Mouse (Mus musculus) heart, embryonic 14.5 days (tissue): ENCODE measurements around the gene Gm4131. TPM values are rescaled to one million over a fixed set of nuclear protein-coding genes. Genes with fewer than 3 reads are reported as not detected.

ENCODE experiments used
- ATAC-seq: fragments of 200-750 bp; cut with Nextera tagmentation; 2 replicates; pipeline ENCODE4 v1.8.0; 2017; ENCODE audit warnings: low read depth, moderate TSS enrichment; ENCODE audit not compliant: insufficient number of reproducible peaks, insufficient read depth, low FRiP score
- H3K27ac ChIP-seq, 2 experiments: fragments of 200-500 bp in 1 of 2; fragments of 300-500 bp in 1 of 2; sonication (generic) in 1 of 2; replicated peaks in 1 of 2; 2 replicates each; pipeline ENCODE4 v1.5.1; 2012 to 2014; ENCODE audit warnings: low read depth in 2 of 2, low read length in 2 of 2, control low read depth in 1 of 2, mild to moderate bottlenecking in 1 of 2, mixed read lengths in 1 of 2; ENCODE audit not compliant: control insufficient read depth in 1 of 2, insufficient read depth in 1 of 2
- H3K27me3 ChIP-seq: fragments of 300-500 bp; sonication (generic); 2 replicates; pipeline ENCODE4 v1.6.1; 2014; ENCODE audit warnings: mild to moderate bottlenecking, low read length, control low read depth; ENCODE audit not compliant: control insufficient read depth, insufficient read depth
- H3K36me3 ChIP-seq: fragments of 300-500 bp; sonication (generic); 2 replicates; pipeline ENCODE4 v1.6.1; 2014; ENCODE audit warnings: mild to moderate bottlenecking, control low read depth, low read length, mixed read lengths; ENCODE audit not compliant: control insufficient read depth, insufficient read depth
- H3K4me1 ChIP-seq, 2 experiments: fragments of 200-500 bp in 1 of 2; fragments of 300-500 bp in 1 of 2; sonication (generic) in 1 of 2; 2 replicates each; pipeline ENCODE4 v1.6.1; 2012 to 2014; ENCODE audit warnings: low read length in 2 of 2, control low read depth in 1 of 2, mixed read lengths in 1 of 2; ENCODE audit not compliant: control insufficient read depth in 2 of 2, insufficient read depth in 2 of 2
- H3K4me2 ChIP-seq: fragments of 300-500 bp; sonication (generic); 2 replicates; pipeline ENCODE4 v1.6.1; 2014; ENCODE audit warnings: mild to moderate bottlenecking, low read length
- H3K4me3 ChIP-seq, 2 experiments: fragments of 200-500 bp in 1 of 2; fragments of 300-500 bp in 1 of 2; sonication (generic) in 1 of 2; 2 replicates each; pipeline ENCODE4 v1.5.1; 2012 to 2014; ENCODE audit warnings: low read length in 2 of 2, mild to moderate bottlenecking in 2 of 2, control low read depth in 1 of 2, low read depth in 1 of 2, moderate library complexity in 1 of 2; ENCODE audit not compliant: control insufficient read depth in 1 of 2, insufficient read depth in 1 of 2
- H3K9ac ChIP-seq: fragments of 300-500 bp; sonication (generic); 2 replicates; pipeline ENCODE4 v1.6.1; 2014; ENCODE audit warnings: mild to moderate bottlenecking, low read length
- H3K9me3 ChIP-seq: fragments of 300-500 bp; sonication (generic); 2 replicates; pipeline ENCODE4 v1.6.1; 2016; ENCODE audit warnings: low read length, control low read depth; ENCODE audit not compliant: control insufficient read depth
- WGBS: fragments of 180-500 bp; shearing (Covaris S2); extraction: QIAGEN DNeasy Blood & Tissue Kit; methylation state at CpG from one replicate; pipeline ENCODE4 v1.1.7; 2014; 5-methylcytosine and 5-hydroxymethylcytosine counted together
- polyA plus RNA-seq: library from polyadenylated mRNA; unstranded; fragments of >200 nt; fragmentation: Nextera tagmentation; extraction: Ambion mirVana; gene quantifications from 2 replicates; pipeline ENCODE4 v1.2.1, GENCODE M21; 2014

The Gm4131 gene
- polyA plus RNA-seq, 1 experiment from 2014 or later: not detected

DNA sequence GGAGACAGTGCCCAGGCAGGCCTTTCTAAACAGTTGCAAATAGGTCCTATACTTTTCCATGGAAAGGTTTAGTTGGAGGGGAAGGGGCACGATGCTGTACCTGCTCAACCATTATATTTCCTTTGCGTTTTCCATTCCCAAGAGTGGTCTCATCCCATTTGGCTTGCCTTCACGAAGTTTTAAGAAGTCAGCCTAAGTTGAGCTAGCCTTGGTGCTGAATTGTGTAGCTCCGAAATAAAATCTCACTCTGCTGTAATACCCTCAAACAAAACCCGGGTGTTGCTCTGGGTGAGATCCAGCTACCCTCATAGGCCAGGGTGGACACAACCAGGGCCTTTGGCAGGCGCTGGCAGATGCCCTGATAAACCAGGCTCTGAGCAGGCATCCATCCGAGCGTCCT lies 85.3 kb downstream of the Gm4131 start:
- Histone ChIP-seq H3K9me3 (no peaks in the 10 kb centered on the region), H3K27me3 (peaks cover 5% of the 10 kb centered on the region; the same call in 1 of the 2 replicates), H3K4me1 (no peaks in the 10 kb centered on the region), H3K27ac (no peak overlapping the region), H3K4me2 (no peak overlapping the region), H3K9ac (no peak overlapping the region), H3K4me3 (no peak overlapping the region), H3K36me3 (no peaks in the 10 kb centered on the region)
- WGBS: 32% methylated on average over 8 of the region's 8 CpGs
- no peak for ATAC-seq

DNA sequence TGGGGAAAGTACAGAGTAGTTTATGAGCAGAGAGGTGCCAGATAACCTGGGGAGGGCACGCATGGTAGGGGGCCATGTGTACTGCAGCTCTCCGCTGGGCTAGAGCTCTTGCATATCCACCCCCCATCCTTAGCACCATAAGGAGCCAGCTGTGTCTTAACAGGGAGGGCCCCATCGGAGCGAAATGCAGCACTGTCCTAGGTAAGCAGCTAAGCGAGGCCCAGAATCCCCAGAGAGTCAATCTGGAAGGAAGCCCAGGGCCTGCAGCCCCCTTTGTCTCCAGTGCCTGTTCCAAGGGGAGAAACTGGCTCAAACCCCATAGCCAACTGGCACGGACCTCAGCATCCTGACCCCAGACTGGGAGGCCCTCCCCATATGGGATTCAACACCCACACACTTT lies 87.3 kb downstream of the Gm4131 start:
- H3K27me3 ChIP-seq: peaks cover 5% of the 10 kb centered on the region; the same call in 1 of the 2 replicates
- no peak overlapping the region for H3K9ac ChIP-seq
- no peak for ATAC-seq
- H3K9me3 ChIP-seq: no peaks in the 10 kb centered on the region
- H3K27ac ChIP-seq: no peak overlapping the region
- H3K4me1 ChIP-seq: no peaks in the 10 kb centered on the region
- H3K4me3 ChIP-seq: no peak overlapping the region
- 23% methylated on average over 6 of the region's 6 CpGs for WGBS
- no peaks in the 10 kb centered on the region for H3K36me3 ChIP-seq
- no peak overlapping the region for H3K4me2 ChIP-seq

DNA sequence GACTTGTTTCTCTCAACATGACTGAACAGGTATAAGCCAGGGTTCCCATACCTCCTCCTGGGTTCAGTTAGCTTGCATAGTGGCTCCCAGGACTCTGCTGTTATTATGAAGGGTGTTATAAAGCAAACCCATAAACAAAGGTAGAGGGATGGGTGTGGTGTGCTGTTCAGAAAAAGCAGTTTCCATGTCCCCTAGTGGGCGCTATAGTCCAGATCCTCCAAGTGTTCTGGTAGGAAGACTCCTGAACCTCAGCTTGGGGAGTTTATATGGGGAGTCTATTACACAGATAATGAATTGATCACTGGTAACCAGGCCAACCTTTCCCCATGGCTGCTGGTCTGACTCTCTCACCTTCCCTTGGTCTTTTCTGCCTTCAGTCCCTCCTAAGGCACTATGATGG lies 92.2 kb downstream of the Gm4131 start:
- H3K4me1 ChIP-seq: no peaks in the 10 kb centered on the region
- H3K36me3 ChIP-seq: no peaks in the 10 kb centered on the region
- H3K4me3 ChIP-seq: no peak overlapping the region
- no peak overlapping the region for H3K4me2 ChIP-seq
- H3K9ac ChIP-seq: no peak overlapping the region
- H3K9me3 ChIP-seq: no peaks in the 10 kb centered on the region
- WGBS: 40% methylated on average over 1 of the region's 1 CpGs
- H3K27me3 ChIP-seq: no peaks in the 10 kb centered on the region
- no peak overlapping the region for H3K27ac ChIP-seq
- ATAC-seq: no peak

- Histone ChIP-seq H3K9ac (no peak overlapping the region), H3K9me3 (no peaks in the 10 kb centered on the region), H3K4me3 (no peak overlapping the region), H3K4me1 (no peaks in the 10 kb centered on the region), H3K36me3 (no peaks in the 10 kb centered on the region), H3K27me3 (no peaks in the 10 kb centered on the region), H3K27ac (no peak overlapping the region), H3K4me2 (no peak overlapping the region)
- no peak for ATAC-seq
- 62% methylated on average over 2 of the region's 2 CpGs for WGBS
Measured at GRCm38 (mm10) chr14:62472061-62472460, 94.7 kb downstream of the Gm4131 start.

DNA sequence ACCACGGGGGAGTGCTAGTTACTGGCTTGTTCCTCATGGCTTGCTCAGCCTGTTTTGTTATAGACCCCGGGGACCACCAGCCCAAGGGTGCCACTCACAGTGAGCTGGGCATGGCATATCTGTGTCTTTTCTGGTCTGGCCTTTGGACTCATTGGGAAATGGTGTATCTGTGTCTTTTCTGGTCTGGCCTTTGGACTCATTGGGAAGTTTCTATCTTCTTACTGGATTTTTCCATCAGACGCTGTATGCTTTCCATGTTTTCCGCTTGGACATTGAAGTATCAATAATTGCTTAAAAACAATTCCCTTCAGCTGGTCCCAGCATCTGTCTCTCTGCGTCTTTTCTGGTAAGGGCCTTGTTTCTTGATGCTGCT lies 98.0 kb downstream of the Gm4131 start:
- H3K4me3 ChIP-seq: no peak overlapping the region
- WGBS: 81% methylated on average over 5 of the region's 5 CpGs

GRCm38 (mm10) chr14:62468119-62468752 lies 98.5 kb downstream of the Gm4131 start:
- Histone ChIP-seq H3K9me3 (no peaks in the 10 kb centered on the region), H3K4me1 (peaks cover 0 to 4% of the 10 kb centered on the region in 2 experiments; a peak in 1 of 4 replicates), H3K27ac (no peak overlapping the region), H3K27me3 (no peaks in the 10 kb centered on the region), H3K36me3 (no peaks in the 10 kb centered on the region), H3K4me2 (no peak overlapping the region), H3K4me3 (no peak overlapping the region), H3K9ac (no peak overlapping the region)
- no peak for ATAC-seq
- 64% methylated on average over 6 of the region's 6 CpGs for WGBS

More for the DNA sequence above, 98.0 kb downstream of the Gm4131 start:
- no peak overlapping the region for H3K9ac ChIP-seq
- H3K27ac ChIP-seq: no peak overlapping the region
- no peaks in the 10 kb centered on the region for H3K36me3 ChIP-seq
- H3K4me1 ChIP-seq: peaks cover 0 to 4% of the 10 kb centered on the region in 2 experiments; a peak in 1 of 4 replicates
- no peaks in the 10 kb centered on the region for H3K27me3 ChIP-seq
- H3K9me3 ChIP-seq: no peaks in the 10 kb centered on the region
- no peak for ATAC-seq
- H3K4me2 ChIP-seq: no peak overlapping the region

DNA sequence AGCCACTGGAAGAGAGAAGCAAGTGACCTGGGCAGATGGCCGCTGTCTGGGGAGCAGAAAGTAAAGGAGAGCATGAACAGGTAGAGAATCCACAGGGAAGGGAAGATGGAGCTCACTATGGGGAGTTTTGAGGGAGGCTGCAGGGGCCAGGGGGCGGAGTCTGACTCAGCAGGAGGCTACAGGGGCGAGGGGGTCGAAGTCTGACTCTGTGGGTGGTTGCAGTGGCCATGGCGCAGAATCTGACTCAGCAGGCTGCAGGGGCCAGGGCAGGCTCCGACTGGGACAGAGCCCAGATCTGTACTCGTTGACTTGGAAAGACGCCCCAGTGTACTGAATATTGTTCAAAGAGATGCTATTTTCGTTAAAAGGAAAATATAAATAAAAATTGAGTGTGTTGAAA lies 101.8 kb downstream of the Gm4131 start:
- no peak overlapping the region for H3K27ac ChIP-seq
- H3K9ac ChIP-seq: no peak overlapping the region
- peaks cover 0 to 4% of the 10 kb centered on the region in 2 experiments; a peak in 1 of 4 replicates for H3K4me1 ChIP-seq
- ATAC-seq: no peak
- H3K4me2 ChIP-seq: peak overlapping the region; percentile 43
- WGBS: 26% methylated on average over 9 of the region's 9 CpGs
- H3K9me3 ChIP-seq: no peaks in the 10 kb centered on the region
- H3K4me3 ChIP-seq: no peak overlapping the region
- H3K27me3 ChIP-seq: no peaks in the 10 kb centered on the region
- H3K36me3 ChIP-seq: no peaks in the 10 kb centered on the region

GRCm38 (mm10) chr14:62459541-62459940 lies 107.2 kb downstream of the Gm4131 start:
- Histone ChIP-seq H3K9ac (no peak overlapping the region), H3K36me3 (no peaks in the 10 kb centered on the region), H3K4me1 (peaks cover 6 to 8% of the 10 kb centered on the region in 2 experiments), H3K4me3 (no peak overlapping the region), H3K27me3 (no peaks in the 10 kb centered on the region), H3K4me2 (no peak overlapping the region), H3K9me3 (no peaks in the 10 kb centered on the region), H3K27ac (no peak overlapping the region)
- WGBS: 54% methylated on average over 11 of the region's 11 CpGs
- ATAC-seq: no peak
